Mouse (Mus musculus) urinary bladder, postnatal 4 days (tissue): Measurements from ENCODE around the gene Stard7.
"Not testable (repeated sequence)": the region's sequence is repeated elsewhere in the genome, so short reads cannot be mapped to it uniquely, and the experiment has no call there.

ENCODE experiments used
- DNase-seq, 2 experiments: peaks; one replicate each; pipeline ENCODE4 v3.0.0; 2021 to 2022; ENCODE audit warnings: low spot score in 2 of 2

Gene Stard7

GRCm38 (mm10) chr2:127274590-127274989 is 4.6 kb downstream of the Stard7 start:
- no peak for DNase-seq

DNA sequence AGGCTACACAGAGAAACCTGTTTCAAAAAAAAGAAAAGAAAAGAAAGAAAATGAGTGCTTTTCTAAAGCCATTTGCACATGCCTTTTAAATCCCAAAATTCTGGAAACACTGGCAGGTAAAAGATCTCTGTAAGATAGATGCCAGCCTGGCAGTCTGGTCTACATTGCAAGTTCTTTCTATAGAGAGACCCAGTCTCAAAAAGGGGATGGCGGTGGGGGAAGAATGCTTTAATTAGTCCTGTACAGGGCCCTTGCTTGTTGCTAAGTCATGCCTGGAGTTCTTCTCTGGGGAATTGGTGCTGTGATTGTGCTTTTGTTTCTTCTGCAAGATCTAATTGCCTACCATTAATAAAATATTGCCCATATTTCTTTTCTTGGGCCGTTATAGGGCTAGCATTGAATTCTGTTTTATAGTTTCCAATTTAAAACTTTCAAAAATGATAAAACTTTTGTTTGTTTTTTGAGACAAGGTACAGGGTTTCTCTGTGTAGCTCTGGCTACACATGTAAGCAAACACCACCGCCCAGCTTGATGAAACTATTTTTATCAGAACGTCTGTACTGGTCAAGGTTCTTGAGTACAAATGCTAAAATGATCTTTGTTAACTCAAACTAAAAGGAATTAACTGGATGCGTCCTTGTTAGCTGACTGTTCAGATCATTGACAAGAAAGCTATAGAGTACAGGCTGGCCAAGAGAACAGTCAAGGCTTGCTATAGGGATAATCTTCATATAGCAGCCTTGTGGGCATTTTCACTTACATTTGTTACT is 5.7 kb downstream of the Stard7 start:
- no peak for DNase-seq

DNA sequence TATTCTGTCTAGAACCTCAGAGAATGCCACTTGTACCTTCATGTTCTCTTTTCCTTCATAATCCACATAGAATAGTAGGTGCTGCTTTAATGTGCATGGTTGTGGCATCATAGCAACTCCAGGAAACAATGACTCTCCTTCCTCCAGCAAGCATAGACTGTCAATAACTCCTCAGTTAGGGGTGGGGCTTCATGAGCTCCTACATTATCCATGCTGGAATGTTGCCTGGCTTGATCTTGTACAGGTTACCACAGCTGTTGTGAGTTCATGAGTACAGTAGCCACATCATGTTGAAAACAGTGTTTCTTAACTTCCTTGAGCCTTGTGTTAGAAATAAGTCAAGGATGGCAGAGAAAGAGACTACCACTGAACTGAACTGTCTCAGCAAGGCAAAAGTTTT is 8.1 kb downstream of the Stard7 start:
- DNase-seq, result no peak

GRCm38 (mm10) chr2:127292250-127292649 is 22.2 kb downstream of the Stard7 start:
- no peak for DNase-seq

GRCm38 (mm10) chr2:127297001-127297805 is 27.2 kb downstream of the Stard7 start:
- DNase-seq, result no peak

- DNase-seq, result no peak
Observed at GRCm38 (mm10) chr2:127298056-127298455, 28.0 kb downstream of the Stard7 start.

GRCm38 (mm10) chr2:127300701-127301100 is 30.7 kb downstream of the Stard7 start:
- DNase-seq, result no peak

GRCm38 (mm10) chr2:127301883-127302282 is 31.9 kb downstream of the Stard7 start:
- no peak for DNase-seq

DNA sequence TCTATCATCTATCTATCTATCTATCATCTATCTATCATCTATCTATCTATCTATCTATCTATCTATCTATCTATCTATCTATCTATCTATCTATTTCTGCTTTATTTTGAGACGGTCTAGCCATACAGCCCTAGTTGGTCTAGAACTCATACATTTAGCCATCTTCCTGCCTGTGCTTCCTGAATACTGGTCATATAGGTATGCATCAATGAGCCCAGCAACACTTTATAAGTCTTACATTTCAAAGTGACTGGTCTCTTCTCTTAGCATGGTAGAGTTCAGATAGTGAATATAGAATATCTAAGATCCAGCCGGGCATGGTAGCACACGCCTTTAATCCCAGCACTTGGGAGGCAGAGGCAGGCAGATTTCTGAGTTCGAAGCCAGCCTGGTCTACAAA is 34.2 kb downstream of the Stard7 start:
- not testable (repeated sequence) for DNase-seq

DNA sequence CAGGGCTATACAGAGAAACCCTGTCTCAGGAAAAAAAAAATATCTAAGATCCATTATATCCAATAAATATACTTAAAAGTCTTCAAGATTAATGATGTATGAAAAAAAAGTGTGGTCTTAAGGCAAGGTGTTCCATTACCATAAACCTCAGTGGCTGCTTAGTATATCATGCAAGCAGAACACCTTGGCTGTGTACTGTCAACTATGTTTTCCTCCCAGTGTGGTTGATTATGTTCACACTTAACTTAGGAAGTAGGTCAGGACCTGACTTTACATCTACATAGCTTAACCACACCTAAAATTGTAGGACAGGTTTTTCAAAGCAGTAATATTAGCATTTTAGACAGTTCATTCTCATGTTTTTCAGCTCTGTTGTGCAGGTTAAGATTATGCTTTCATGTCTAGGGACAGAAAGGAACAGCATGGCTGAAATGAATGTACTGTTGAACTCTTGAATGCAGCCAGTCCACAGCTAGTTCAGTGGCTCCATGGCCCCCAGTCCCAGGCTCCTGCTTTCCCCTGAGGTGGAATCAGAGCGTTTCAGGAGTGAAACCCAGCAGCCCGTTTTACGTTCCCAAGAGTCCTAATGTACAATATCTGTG is 34.7 kb downstream of the Stard7 start:
- DNase-seq, result no peak

DNA sequence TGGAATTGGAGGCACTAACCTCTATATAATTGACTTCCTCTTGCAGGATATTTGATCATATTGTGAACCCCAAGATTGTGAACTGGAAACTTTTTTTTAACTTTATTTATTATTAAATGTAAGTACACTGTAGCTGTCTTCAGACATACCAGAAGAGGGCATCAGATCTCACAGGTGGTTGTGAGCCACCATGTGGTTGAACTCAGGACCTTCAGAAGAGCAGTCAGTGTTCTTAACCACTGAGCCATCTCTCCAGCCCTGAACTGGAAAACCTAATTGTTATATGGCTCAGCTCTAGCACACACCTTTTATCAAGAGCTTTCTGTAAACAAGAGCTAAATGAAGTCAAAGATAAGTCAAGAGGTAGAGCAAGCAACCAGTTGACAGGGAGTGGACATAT is 36.1 kb downstream of the Stard7 start:
- no peak for DNase-seq

GRCm38 (mm10) chr2:127307179-127307578 is 37.2 kb downstream of the Stard7 start:
- DNase-seq, result no peak

DNA sequence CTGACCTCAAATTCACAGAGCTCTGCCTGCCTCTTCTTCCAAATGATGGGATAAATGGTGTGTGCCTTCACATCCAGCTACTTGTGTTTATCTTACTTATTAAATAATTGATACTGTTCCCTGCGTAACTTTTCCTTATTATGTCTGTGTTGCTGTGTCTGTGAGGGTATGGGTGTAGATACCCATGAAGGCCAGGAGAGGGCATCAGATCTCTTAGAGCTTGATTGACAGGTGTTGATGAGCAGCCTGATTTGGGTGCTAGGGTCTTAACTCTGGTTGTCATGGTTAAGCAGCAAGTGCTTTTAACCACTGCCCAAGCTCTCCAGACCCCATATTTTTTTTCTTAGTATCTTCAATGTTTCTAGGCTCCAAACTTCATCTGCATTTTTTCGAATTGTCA is 38.6 kb downstream of the Stard7 start:
- no peak for DNase-seq

DNA sequence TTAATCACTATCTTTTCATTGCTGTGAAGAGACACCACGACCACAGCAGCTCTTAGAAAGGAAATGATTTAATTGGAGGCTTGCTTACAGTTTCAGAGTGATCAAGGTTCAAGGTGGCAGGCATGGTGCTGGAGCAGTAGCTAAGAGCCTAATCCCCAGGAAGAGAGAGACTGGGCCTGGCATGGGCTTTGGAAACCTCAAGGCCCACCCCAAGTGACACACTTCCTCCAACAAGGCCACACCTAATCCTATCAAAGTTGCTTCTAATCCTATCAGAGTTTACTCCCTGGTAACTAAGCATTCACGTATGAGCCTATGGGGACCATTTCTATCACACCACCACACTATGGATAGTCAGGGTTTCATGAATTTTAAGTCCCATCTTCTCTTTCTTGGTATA is 40.2 kb downstream of the Stard7 start:
- DNase-seq, result no peak

GRCm38 (mm10) chr2:127310685-127311084 is 40.7 kb downstream of the Stard7 start:
- no peak for DNase-seq

- no peak for DNase-seq
Observed at GRCm38 (mm10) chr2:127311193-127311592, 41.2 kb downstream of the Stard7 start.

- no peak for DNase-seq
Observed at GRCm38 (mm10) chr2:127312801-127313200, 42.8 kb downstream of the Stard7 start.

GRCm38 (mm10) chr2:127313878-127314277 is 43.9 kb downstream of the Stard7 start:
- DNase-seq, result no peak

GRCm38 (mm10) chr2:127314467-127315154 is 44.6 kb downstream of the Stard7 start:
- DNase-seq, result no peak

DNA sequence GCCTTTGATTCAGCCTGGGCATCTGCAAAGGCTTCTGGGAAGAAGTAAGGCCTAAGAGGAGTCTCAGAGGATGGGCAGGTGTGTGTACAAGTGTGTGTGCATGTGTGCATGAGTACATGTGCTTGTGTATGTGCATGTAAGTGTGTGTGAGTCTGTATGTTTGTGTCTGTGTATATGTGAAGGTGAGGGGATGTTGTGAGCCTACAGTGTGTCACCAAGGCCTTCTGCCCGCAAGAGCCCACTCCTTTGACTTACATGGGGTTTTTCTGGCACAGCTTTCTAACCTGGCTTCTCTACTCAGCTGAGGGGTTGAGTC is 45.1 kb downstream of the Stard7 start:
- no peak for DNase-seq

DNA sequence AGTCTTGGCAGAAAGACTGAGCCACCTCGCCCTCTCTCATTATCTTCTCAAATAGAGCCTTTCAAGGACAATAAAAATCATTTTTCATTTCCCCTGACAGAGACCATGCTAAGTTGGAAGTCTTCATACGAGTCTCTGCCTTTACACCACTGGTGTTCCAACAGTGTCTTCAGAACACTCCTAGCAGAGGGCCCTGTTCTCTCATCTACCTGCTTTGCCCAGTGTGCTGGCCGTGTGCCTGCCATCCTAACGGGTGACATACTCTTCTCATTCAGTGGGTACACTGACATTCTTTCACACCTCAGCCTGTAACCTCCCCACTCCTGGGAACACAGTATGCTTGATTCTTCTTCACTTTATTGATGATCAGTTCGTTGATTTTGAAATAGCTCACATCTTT is 46.4 kb downstream of the Stard7 start:
- DNase-seq, result no peak

DNA sequence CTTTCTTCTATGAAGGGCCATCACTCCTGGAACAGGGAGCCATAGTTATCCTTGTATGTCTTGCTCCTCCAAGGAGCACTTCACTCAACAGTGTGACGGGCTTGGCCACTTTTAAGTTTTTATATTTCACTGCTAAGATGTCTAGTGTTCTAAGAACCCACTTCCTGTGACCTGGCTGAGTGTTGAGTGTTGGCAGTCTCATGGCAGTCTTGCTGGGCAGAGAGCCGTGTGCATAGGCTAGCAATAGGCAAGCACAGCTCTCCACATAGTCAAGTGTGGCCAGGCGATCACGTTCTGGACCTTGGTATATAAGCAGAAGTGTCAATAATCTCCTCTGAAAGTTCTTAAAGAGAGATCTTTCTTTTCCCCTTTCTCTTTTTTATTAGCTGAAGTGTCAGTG is 48.1 kb downstream of the Stard7 start:
- DNase-seq, result no peak
